Mouse (Mus musculus) spleen, adult 2 months (tissue): Measurements from ENCODE around the gene Ces1f. TPM values are rescaled to one million over a fixed set of nuclear protein-coding genes. Genes with fewer than 3 reads are reported as not detected.
"Not testable (repeated sequence)": the region's sequence is repeated elsewhere in the genome, so short reads cannot be mapped to it uniquely, and the experiment has no call there.

Experiments used
- DNase-seq, 2 experiments: peaks; one replicate each; pipeline versions ENCODE4 v3.0.0 to v3.0.0-alpha.2; 2012 to 2021; ENCODE audit warnings: low spot score in 2 of 2, low read depth in 1 of 2
- H3K27ac ChIP-seq: fragments of 200-500 bp; 2 replicates; pipeline ENCODE4 v1.5.1; 2012; ENCODE audit warnings: low read length, inconsistent platforms; ENCODE audit not compliant: insufficient read depth
- H3K27me3 ChIP-seq: fragments of 200-500 bp; 2 replicates; pipeline ENCODE4 v1.6.1; 2012; ENCODE audit warnings: mild to moderate bottlenecking, moderate library complexity, low read length, inconsistent platforms; ENCODE audit not compliant: control insufficient read depth, insufficient read depth
- H3K36me3 ChIP-seq: fragments of 200-500 bp; 2 replicates; pipeline ENCODE4 v1.6.1; 2012; ENCODE audit warnings: mild to moderate bottlenecking, low read length, inconsistent platforms; ENCODE audit not compliant: control insufficient read depth, insufficient read depth
- H3K4me1 ChIP-seq: fragments of 200-500 bp; 2 replicates; pipeline ENCODE4 v1.6.1; 2011; ENCODE audit warnings: inconsistent platforms; ENCODE audit not compliant: control insufficient read depth, insufficient read depth, insufficient read length
- H3K4me3 ChIP-seq: fragments of 200-500 bp; 2 replicates; pipeline ENCODE4 v1.5.1; 2011; ENCODE audit warnings: mild to moderate bottlenecking, inconsistent platforms; ENCODE audit not compliant: insufficient read depth, insufficient read length; ENCODE audit errors: extremely low read depth
- CTCF ChIP-seq: fragments of 200-500 bp; IDR thresholded peaks from 2 replicates; pipeline ENCODE4 v1.5.1; 2011; ENCODE audit warnings: mild to moderate bottlenecking, inconsistent platforms; ENCODE audit not compliant: insufficient read depth, insufficient read length, insufficient replicate concordance; ENCODE audit errors: extremely low read depth
- POLR2A ChIP-seq: fragments of 200-500 bp; IDR thresholded peaks from 2 replicates; pipeline ENCODE4 v1.6.1; 2011; ENCODE audit warnings: low read depth, low read length, inconsistent platforms
- WGBS: fragments of 180-500 bp; shearing (Covaris S2); methylation state at CpG from one replicate; pipeline ENCODE4 v1.1.7; 2018; 5-methylcytosine and 5-hydroxymethylcytosine counted together
- polyA plus RNA-seq: library from polyadenylated mRNA; depleted of rRNA; stranded (reverse); fragments of >200 nt; gene quantifications from 2 replicates; pipeline ENCODE4 v1.2.3, GENCODE M21; 2012

The Ces1f gene
- polyA plus RNA-seq, 1 experiment, result 0.07 TPM

DNA sequence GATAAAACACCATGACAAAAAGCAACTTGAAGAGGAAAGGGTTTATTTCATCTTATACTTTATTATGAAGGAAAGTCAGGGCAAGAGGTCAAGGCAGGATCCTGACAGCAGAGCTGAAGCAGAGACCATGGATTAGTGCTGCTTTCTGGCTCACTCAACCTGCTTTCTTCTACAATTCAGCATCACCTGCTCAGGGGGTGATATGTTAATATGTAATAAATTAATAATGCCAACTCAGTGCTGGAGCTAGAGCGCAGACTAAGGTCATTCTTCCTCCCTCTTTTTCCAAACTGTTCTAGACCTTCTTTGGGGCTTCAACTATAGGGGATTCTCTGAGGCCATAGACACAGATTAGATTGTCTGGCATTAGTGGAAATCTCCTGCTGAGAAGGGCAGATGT is 43.9 kb downstream of the Ces1f start:
- 93% methylated on average over 1 of the region's 1 CpGs for WGBS
- Histone ChIP-seq H3K27me3 (no peaks in the 10 kb centered on the region), H3K4me1 (no peaks in the 10 kb centered on the region), H3K27ac (no peak overlapping the region), H3K4me3 (no peak overlapping the region), H3K36me3 (no peaks in the 10 kb centered on the region)
- TF ChIP-seq POLR2A (no peak), CTCF (no peak)
- DNase-seq, result no peak

DNA sequence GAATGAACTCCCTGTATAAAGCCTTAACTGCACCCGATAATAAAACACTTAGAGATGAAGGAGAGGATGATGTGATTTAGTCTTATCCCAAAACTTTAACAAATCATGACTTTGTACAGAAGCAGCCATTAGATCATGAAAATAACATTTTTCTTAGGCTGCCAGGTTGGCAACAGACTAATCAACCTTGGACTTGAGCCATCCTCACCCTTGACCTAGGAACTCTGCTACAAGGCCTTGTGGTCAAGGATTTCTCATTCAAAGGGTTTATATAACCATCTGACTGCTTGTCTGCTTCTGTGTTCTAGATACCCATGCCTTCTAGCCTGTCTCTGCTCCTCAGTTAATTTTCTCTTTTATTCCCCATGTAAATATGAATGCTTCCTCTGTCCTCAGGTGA is 44.8 kb downstream of the Ces1f start:
- no peak for DNase-seq
- 82% methylated on average over 1 of the region's 1 CpGs for WGBS
- no peak overlapping the region for H3K4me3 ChIP-seq

DNA sequence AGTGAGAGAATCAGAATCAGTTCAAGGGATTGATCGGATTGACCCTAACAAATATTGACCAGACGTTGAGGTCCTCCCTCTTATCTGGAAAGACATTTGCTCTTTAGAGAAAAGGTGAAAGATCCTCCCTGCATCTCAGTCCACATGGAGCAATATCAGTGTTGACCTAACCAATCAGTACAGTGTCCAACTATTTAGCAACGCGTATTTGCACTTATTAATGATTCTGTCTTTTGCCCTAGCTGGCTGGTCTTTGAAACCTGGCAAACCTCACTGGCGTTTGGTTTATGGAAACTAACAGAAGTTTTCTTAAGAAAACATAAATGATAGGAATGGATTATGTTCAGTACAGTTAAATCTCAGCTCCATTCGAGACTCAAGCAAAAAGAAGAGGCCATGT is 45.5 kb downstream of the Ces1f start:
- TF ChIP-seq POLR2A (no peak), CTCF (no peak)
- Histone ChIP-seq H3K27ac (no peak overlapping the region), H3K36me3 (no peaks in the 10 kb centered on the region), H3K4me3 (no peak overlapping the region), H3K27me3 (no peaks in the 10 kb centered on the region), H3K4me1 (no peaks in the 10 kb centered on the region)
- DNase-seq, result no peak
- WGBS, result 86% methylated on average over 6 of the region's 6 CpGs

More for the DNA sequence above, 44.8 kb downstream of the Ces1f start:
- Histone ChIP-seq H3K4me1 (no peaks in the 10 kb centered on the region), H3K36me3 (no peaks in the 10 kb centered on the region), H3K27ac (no peak overlapping the region), H3K27me3 (no peaks in the 10 kb centered on the region)
- TF ChIP-seq CTCF (no peak), POLR2A (no peak)

DNA sequence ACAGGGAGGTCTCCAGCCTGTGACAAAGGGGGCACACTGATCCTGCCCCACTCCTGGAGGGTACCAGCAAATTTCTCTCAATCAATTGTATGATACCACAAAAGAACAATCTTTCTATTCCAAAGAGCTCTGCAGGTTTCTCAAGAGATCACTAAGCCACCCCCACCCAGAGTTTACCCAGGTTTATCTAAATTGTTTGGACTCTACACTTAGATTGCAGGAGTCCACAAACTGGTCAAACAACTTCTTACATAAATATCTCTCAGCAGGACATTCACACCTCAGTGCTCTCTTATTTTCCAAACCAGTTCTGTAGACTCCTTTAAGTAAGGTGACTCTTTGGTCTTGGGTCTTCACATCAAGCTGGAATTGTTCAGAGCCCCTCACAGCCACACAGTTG is 50.1 kb downstream of the Ces1f start, which contains the start of gene Ces1e:
Ces1e (minus strand) TSS at position 174 of the 400 bp plus-strand sequence.
- Histone ChIP-seq H3K4me1 (no peaks in the 10 kb centered on the region), H3K4me3 (no peak within 1 kb of the TSS), H3K27me3 (no peaks in the 10 kb centered on the region), H3K27ac (no peak within 1 kb of the TSS), H3K36me3 (no peaks in the 10 kb centered on the region)
- DNase-seq, result no peak
- no peak for TF ChIP-seq CTCF
- TF ChIP-seq POLR2A, result no peak

DNA sequence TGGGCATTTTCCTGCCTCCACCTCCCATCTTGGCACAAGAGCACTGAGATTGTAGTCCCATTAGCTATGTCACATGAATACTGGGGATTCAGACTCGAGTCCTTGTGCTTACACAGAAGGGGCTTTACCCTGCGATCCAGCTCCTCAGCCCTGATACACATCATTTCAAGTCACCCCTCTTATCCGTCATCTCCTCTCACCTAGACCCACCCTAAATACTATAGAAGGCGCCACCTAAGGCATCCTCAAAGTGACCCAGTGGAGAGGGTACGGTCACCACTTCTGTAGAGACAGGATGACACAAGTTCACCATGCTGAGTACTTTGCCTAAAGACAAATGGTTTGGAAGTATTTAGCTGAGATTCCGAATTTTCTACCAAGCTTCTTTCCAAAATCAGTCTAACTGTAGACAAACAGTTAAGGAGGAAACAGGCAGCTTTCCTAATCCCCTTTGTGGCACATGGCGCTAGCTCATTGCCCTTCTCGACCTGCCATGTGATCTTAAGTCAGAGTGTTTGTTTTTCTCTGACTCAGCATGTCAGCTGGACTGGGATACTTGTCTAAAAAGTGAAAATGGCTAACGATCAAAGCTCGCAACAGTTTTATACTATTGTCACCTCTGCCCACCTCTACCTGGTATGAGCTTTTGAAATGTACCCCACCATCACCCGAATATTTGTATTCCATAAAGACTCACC is 50.7 kb downstream of the Ces1f start:
- WGBS, result 74% methylated on average over 11 of the region's 11 CpGs
- TF ChIP-seq CTCF (no peak), POLR2A (no peak)
- no peaks in the 10 kb centered on the region for H3K27me3 ChIP-seq
- DNase-seq, result no peak
- H3K4me3 ChIP-seq, result no peak overlapping the region
- H3K27ac ChIP-seq, result no peak overlapping the region
- no peaks in the 10 kb centered on the region for H3K4me1 ChIP-seq
- no peaks in the 10 kb centered on the region for H3K36me3 ChIP-seq

DNA sequence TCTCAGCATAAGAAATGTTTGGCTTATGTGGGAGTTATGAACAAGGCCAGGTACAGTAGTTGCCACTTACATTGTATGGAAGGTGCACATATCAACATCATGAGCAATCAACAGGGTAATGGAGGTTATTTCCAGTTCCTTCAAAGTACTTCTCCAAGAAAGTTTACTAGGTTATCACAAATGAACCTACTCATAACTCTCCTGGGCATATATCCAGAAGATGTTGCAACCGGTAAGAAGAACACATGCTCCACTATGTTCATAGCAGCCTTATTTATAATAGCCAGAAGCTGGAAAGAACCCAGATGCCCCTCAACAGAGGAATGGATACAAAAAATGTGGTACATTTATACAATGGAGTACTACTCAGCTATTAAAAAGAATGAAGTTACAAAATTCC is 53.1 kb downstream of the Ces1f start:
- not testable (repeated sequence) for H3K36me3 ChIP-seq, H3K27ac ChIP-seq, H3K4me1 ChIP-seq, H3K4me3 ChIP-seq, DNase-seq, H3K27me3 ChIP-seq
- 98% methylated on average over 1 of the region's 1 CpGs for WGBS

DNA sequence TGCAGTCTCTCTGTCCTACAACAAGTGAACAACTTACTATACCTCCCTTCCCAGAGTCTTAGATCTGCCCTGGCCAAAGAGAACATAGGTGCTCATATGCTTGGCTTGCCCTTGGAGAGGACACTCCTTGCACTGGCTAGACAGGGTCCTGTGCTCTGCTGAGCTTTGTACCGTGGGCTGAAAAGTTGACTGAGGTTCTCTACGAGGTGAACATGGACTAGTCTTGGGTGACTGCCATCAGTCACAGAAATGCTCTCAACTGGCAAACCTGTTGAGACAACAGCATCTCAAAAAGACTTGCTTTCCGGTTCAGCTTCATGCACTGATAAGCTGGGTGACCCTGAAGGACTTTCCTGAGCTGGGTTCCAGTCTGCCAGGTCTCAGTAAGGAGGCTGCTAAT is 57.7 kb downstream of the Ces1f start:
- Histone ChIP-seq H3K27me3 (no peaks in the 10 kb centered on the region), H3K4me3 (no peak overlapping the region), H3K4me1 (no peaks in the 10 kb centered on the region), H3K27ac (no peak overlapping the region), H3K36me3 (no peaks in the 10 kb centered on the region)
- DNase-seq, result no peak
- WGBS, result 76% methylated on average over 3 of the region's 3 CpGs
- TF ChIP-seq CTCF (no peak), POLR2A (no peak)
